Comparison of ENCODE assay signal across 26 mouse cellular contexts in genomic region chr4:130186891-130187290, GRCm38 (mm10). TPM values are rescaled to one million over a fixed set of nuclear protein-coding genes. Genes with fewer than 3 reads are reported as not detected.
DNase-seq lines count a peak whose midpoint lies in the region; ATAC-seq and TF ChIP-seq lines count a peak whose summit lies in the region.
"Had no signal": no experiment of that assay in that cellular context is flagged by ENCODE, and none has a peak within 500 bp of the region (broad histone marks: within the 10 kb centered on the region; RNA-seq: fewer than 3 reads in every experiment).

No protein-coding gene starts in this region.

- H3K36me3 ChIP-seq in forebrain, postnatal 0 days (ENCODE audit: insufficient read depth), result no peaks in the 10 kb centered on the region
- no peaks in the 10 kb centered on the region for H3K36me3 ChIP-seq in forebrain, embryonic 16.5 days (ENCODE audit: control insufficient read depth, insufficient read depth)
- no peaks in the 10 kb centered on the region for H3K36me3 ChIP-seq in lung, embryonic 14.5 days (ENCODE audit: insufficient read depth)
- H3K36me3 ChIP-seq: embryonic facial prominence, embryonic 13.5 days; heart, embryonic 13.5 days; hindbrain, embryonic 12.5 days had no signal

- no peak overlapping the region for H3K9ac ChIP-seq in forebrain, postnatal 0 days
- H3K9ac ChIP-seq in forebrain, embryonic 16.5 days (replicated peaks; ENCODE audit: low read depth, low read length), result no peak overlapping the region
- no peak overlapping the region for H3K9ac ChIP-seq in lung, embryonic 14.5 days
- H3K9ac ChIP-seq: embryonic facial prominence, embryonic 13.5 days; forebrain, embryonic 13.5 days; heart, embryonic 13.5 days; hindbrain, embryonic 12.5 days had no signal

- no peak overlapping the region for H3K4me3 ChIP-seq in forebrain, postnatal 0 days (ENCODE audit: low read depth, low read length)
- no peak overlapping the region for H3K4me3 ChIP-seq in forebrain, embryonic 16.5 days (replicated peaks; ENCODE audit: low read length)
- no peak overlapping the region for H3K4me3 ChIP-seq in lung, embryonic 14.5 days (ENCODE audit: low read depth, low read length)
- H3K4me3 ChIP-seq: embryonic facial prominence, embryonic 13.5 days; forebrain, embryonic 13.5 days; heart, embryonic 13.5 days; hindbrain, embryonic 12.5 days had no signal

- H3K9me3 ChIP-seq in forebrain, postnatal 0 days (ENCODE audit: low read length), result no peaks in the 10 kb centered on the region
- no peaks in the 10 kb centered on the region for H3K9me3 ChIP-seq in forebrain, embryonic 16.5 days (ENCODE audit: control insufficient read depth, low read length)
- no peaks in the 10 kb centered on the region for H3K9me3 ChIP-seq in lung, embryonic 14.5 days (ENCODE audit: low read depth, low read length)
- H3K9me3 ChIP-seq: embryonic facial prominence, embryonic 13.5 days; forebrain, embryonic 13.5 days; heart, embryonic 13.5 days; hindbrain, embryonic 12.5 days had no signal

- peak; percentile 53 for DNase-seq in forebrain, postnatal 0 days
- peak; percentile 72 for DNase-seq in lung, embryonic 14.5 days
- DNase-seq in lung, postnatal 10 days, result no peak
- DNase-seq in urinary bladder, postnatal 25 days (ENCODE audit: low spot score), result peak; percentile 2
- no peak for DNase-seq in urinary bladder, adult 18-20 months (ENCODE audit: low spot score in 2 of 2)
- DNase-seq in adrenal gland, adult 2 months, result no peak
- no peak for DNase-seq in cerebellum, adult 9-11 months
- DNase-seq: adrenal gland, adult 8-10 months; adrenal gland, postnatal 36 days; cerebellum, adult 11-12 months; cerebellum, adult 9-10 months; cerebellum, postnatal 36 days; gastrocnemius, postnatal 14 days; heart, postnatal 36 days had no signal

- TF ChIP-seq CTCF in forebrain, postnatal 0 days (IDR thresholded peaks at IDR 0.05; ENCODE audit: low read depth), result no peak
- no peak for TF ChIP-seq CTCF in lung, embryonic 14.5 days (IDR thresholded peaks at IDR 0.05; ENCODE audit: low read depth)

- H3K4me2 ChIP-seq in forebrain, postnatal 0 days (ENCODE audit: low read depth), result no peak overlapping the region
- no peak overlapping the region for H3K4me2 ChIP-seq in forebrain, embryonic 16.5 days (ENCODE audit: low read length)
- H3K4me2 ChIP-seq in lung, embryonic 14.5 days, result no peak overlapping the region
- H3K4me2 ChIP-seq: embryonic facial prominence, embryonic 13.5 days; forebrain, embryonic 13.5 days; heart, embryonic 13.5 days; hindbrain, embryonic 12.5 days had no signal

- no peaks in the 10 kb centered on the region for H3K27me3 ChIP-seq in forebrain, postnatal 0 days (ENCODE audit: insufficient read depth, low read length)
- no peaks in the 10 kb centered on the region for H3K27me3 ChIP-seq in forebrain, embryonic 16.5 days (replicated peaks; ENCODE audit: control insufficient read depth, insufficient read depth, low read length)
- H3K27me3 ChIP-seq in lung, embryonic 14.5 days (ENCODE audit: insufficient read depth, low read length), result no peaks in the 10 kb centered on the region
- H3K27me3 ChIP-seq: embryonic facial prominence, embryonic 13.5 days had no signal

- ATAC-seq in forebrain, postnatal 0 days, result peak; percentile 46; the same call in 1 of the 2 replicates
- ATAC-seq in forebrain, embryonic 16.5 days, result no peak
- no peak for ATAC-seq in lung, embryonic 14.5 days (ENCODE audit: insufficient read depth)
- ATAC-seq: forebrain, embryonic 13.5 days; hindbrain, embryonic 16.5 days; inflammation-experienced regulatory T-cells, adult 6 months had no signal

- H3K4me1 ChIP-seq in forebrain, postnatal 0 days (ENCODE audit: insufficient read depth), result no peaks in the 10 kb centered on the region
- peaks cover 13% of the 10 kb centered on the region for H3K4me1 ChIP-seq in forebrain, embryonic 16.5 days (replicated peaks; ENCODE audit: control insufficient read depth, insufficient read depth, low read length)
- H3K4me1 ChIP-seq in lung, embryonic 14.5 days (ENCODE audit: insufficient read depth), result no peaks in the 10 kb centered on the region
- H3K4me1 ChIP-seq: forebrain, embryonic 13.5 days; hindbrain, embryonic 12.5 days had no signal

- WGBS in forebrain, postnatal 0 days, result 60% methylated on average over 12 of the region's 12 CpGs
- WGBS in forebrain, embryonic 16.5 days, result 69% methylated on average over 12 of the region's 12 CpGs
- WGBS in lung, embryonic 14.5 days, result 37% methylated on average over 12 of the region's 12 CpGs

- no peak overlapping the region for H3K27ac ChIP-seq in forebrain, postnatal 0 days (ENCODE audit: low read depth, low read length)
- no peak overlapping the region for H3K27ac ChIP-seq in forebrain, embryonic 16.5 days (ENCODE audit: low read length)
- H3K27ac ChIP-seq in lung, embryonic 14.5 days (ENCODE audit: low read depth), result no peak overlapping the region
- H3K27ac ChIP-seq: embryonic facial prominence, embryonic 13.5 days; forebrain, embryonic 13.5 days; heart, embryonic 13.5 days; hindbrain, embryonic 12.5 days had no signal

RNA-seq across cellular contexts. Expression of gene Tinagl1, which starts 12.0 kb away (rescaled TPM):
- 3.5 and 6.7 TPM in 2 replicates for total RNA-seq in forebrain, postnatal 0 days (2014; rRNA removed)
- 3.5 and 4.5 TPM in 2 replicates for polyA plus RNA-seq in forebrain, postnatal 0 days (2015; fragmentation: Nextera tagmentation; extraction: Ambion mirVana)
- 4.7 TPM in 2 replicates for polyA plus RNA-seq in forebrain, embryonic 16.5 days (2015; fragmentation: Nextera tagmentation; extraction: Ambion mirVana)
- polyA plus RNA-seq in lung, embryonic 14.5 days (2014; fragmentation: Nextera tagmentation; extraction: Ambion mirVana), result 29.6 and 30.3 TPM in 2 replicates
- total RNA-seq in adrenal gland, adult 2 months (2021), result 100 to 1,000 TPM; 115 to 136 TPM
- polyA plus RNA-seq in adrenal gland, adult 2 months (2012; rRNA removed), result 311 and 341 TPM in 2 replicates
- total RNA-seq: CH12.LX had no signal
- polyA plus RNA-seq: inflammation-experienced regulatory T-cells, adult 6 months had no signal

RNA-seq across cellular contexts. Expression of gene Gm853, which starts 35.3 kb away (rescaled TPM):
- total RNA-seq in forebrain, postnatal 0 days (2014; rRNA removed), result 0.08 TPM in 1 of 2 replicates, not detected in the other
- 0.08 and 0.28 TPM in 2 replicates for polyA plus RNA-seq in forebrain, postnatal 0 days (2015; fragmentation: Nextera tagmentation; extraction: Ambion mirVana)
- polyA plus RNA-seq in forebrain, embryonic 16.5 days (2015; fragmentation: Nextera tagmentation; extraction: Ambion mirVana), result 0.09 and 0.20 TPM in 2 replicates
- polyA plus RNA-seq in lung, embryonic 14.5 days (2014; fragmentation: Nextera tagmentation; extraction: Ambion mirVana), result not detected in 2 replicates
- total RNA-seq in adrenal gland, adult 2 months (2021), result not detected
- polyA plus RNA-seq in adrenal gland, adult 2 months (2012; rRNA removed), result not detected in 2 replicates
- total RNA-seq: adrenal gland, adult 8-10 months; adrenal gland, postnatal 36 days; CH12.LX; gastrocnemius, postnatal 14 days; heart, adult 8-10 months; heart, postnatal 36 days had no signal
- polyA plus RNA-seq: embryonic facial prominence, embryonic 13.5 days; forebrain, embryonic 13.5 days; frontal cortex, adult 2 months; gonadal fat pad, adult 2 months; heart, embryonic 13.5 days; heart, postnatal 0 days; inflammation-experienced regulatory T-cells, adult 6 months had no signal

RNA-seq across cellular contexts. Expression of gene Hcrtr1, which starts 47.7 kb away (rescaled TPM):
- 2.4 and 5.0 TPM in 2 replicates for total RNA-seq in forebrain, postnatal 0 days (2014; rRNA removed)
- polyA plus RNA-seq in forebrain, postnatal 0 days (2015; fragmentation: Nextera tagmentation; extraction: Ambion mirVana), result 1.6 and 2.5 TPM in 2 replicates
- 0.30 and 0.81 TPM in 2 replicates for polyA plus RNA-seq in forebrain, embryonic 16.5 days (2015; fragmentation: Nextera tagmentation; extraction: Ambion mirVana)
- polyA plus RNA-seq in lung, embryonic 14.5 days (2014; fragmentation: Nextera tagmentation; extraction: Ambion mirVana), result 0.14 and 0.39 TPM in 2 replicates
- total RNA-seq in adrenal gland, adult 2 months (2021), result under 1 TPM; 0.69 to 0.86 TPM
- 7.6 and 10.5 TPM in 2 replicates for polyA plus RNA-seq in adrenal gland, adult 2 months (2012; rRNA removed)
- total RNA-seq: CH12.LX; gastrocnemius, postnatal 14 days; heart, adult 8-10 months; heart, postnatal 36 days had no signal
- polyA plus RNA-seq: forebrain, embryonic 13.5 days; heart, postnatal 0 days; inflammation-experienced regulatory T-cells, adult 6 months had no signal

Comparison
In these comparisons a context has a peak if more than half of its experiments do, and no peak if none do; other contexts are left out.
1. DNase-seq: peak in forebrain, postnatal 0 days (single experiment), lung, embryonic 14.5 days (single experiment) and urinary bladder, postnatal 25 days (single experiment); none in lung, postnatal 10 days (single experiment), urinary bladder, adult 18-20 months (0 of 2), adrenal gland, adult 2 months (single experiment) and cerebellum, adult 9-11 months (single experiment).